Mouse (Mus musculus) megakaryocyte, embryonic 14.5 days (primary cell): ENCODE results near the gene Tmem238. TPM values are rescaled to one million over a fixed set of nuclear protein-coding genes. Genes with fewer than 3 reads are reported as not detected.
A peak's percentile ranks its signal among the peaks of the same experiment; 100 is the strongest.
"Not testable (repeated sequence)": the region's sequence is repeated elsewhere in the genome, so short reads cannot be mapped to it uniquely, and the experiment has no call there.

Experiments used
- H3K27me3 ChIP-seq: replicated peaks from 2 replicates; pipeline ENCODE3; 2012; ENCODE audit warnings: inconsistent platforms
- H3K36me3 ChIP-seq: replicated peaks from 2 replicates; pipeline ENCODE3; 2012; ENCODE audit warnings: low read length, inconsistent platforms, mixed read lengths
- H3K4me1 ChIP-seq: 2 replicates; pipeline ENCODE4 v1.6.1; 2012; ENCODE audit warnings: inconsistent platforms
- H3K4me3 ChIP-seq: replicated peaks from 2 replicates; pipeline ENCODE3; 2012; ENCODE audit warnings: moderate library complexity, mild to moderate bottlenecking, inconsistent platforms
- H3K9me3 ChIP-seq: 2 replicates; pipeline ENCODE4 v1.6.1; 2012; ENCODE audit warnings: inconsistent platforms
- FLI1 ChIP-seq: IDR thresholded peaks from 2 replicates; pipeline ENCODE4 v1.6.1; 2012; ENCODE audit warnings: low read length, inconsistent platforms, mixed read lengths
- GATA1 ChIP-seq: IDR thresholded peaks from 3 replicates; pipeline ENCODE4 v1.6.1; 2012; ENCODE audit warnings: mixed read lengths, low read length, inconsistent platforms, borderline replicate concordance
- polyA plus RNA-seq: library from polyadenylated mRNA; stranded (reverse); fragments of >175 nt; gene quantifications from 2 replicates; pipeline ENCODE4 v1.2.3, GENCODE M21; 2012; ENCODE audit warnings: low replicate concordance; ENCODE audit not compliant: insufficient read depth

The Tmem238 gene
- 29.3 and 145 TPM in 2 replicates for polyA plus RNA-seq

- H3K27me3 ChIP-seq: no peaks in the 10 kb centered on the region
- H3K4me1 ChIP-seq: peaks cover 72% of the 10 kb centered on the region
- peaks cover 15% of the 10 kb centered on the region for H3K36me3 ChIP-seq
- H3K9me3 ChIP-seq: no peaks in the 10 kb centered on the region
- TF ChIP-seq FLI1 (no peak), GATA1 (no peak)
- peak within 1 kb of the TSS; percentile 96 for H3K4me3 ChIP-seq
These were observed at the start of gene Tmem238 for GRCm38 (mm10) chr7:4789436-4789935. Gene Tmem238, minus strand, starts transcription at chr7:4789656.

DNA sequence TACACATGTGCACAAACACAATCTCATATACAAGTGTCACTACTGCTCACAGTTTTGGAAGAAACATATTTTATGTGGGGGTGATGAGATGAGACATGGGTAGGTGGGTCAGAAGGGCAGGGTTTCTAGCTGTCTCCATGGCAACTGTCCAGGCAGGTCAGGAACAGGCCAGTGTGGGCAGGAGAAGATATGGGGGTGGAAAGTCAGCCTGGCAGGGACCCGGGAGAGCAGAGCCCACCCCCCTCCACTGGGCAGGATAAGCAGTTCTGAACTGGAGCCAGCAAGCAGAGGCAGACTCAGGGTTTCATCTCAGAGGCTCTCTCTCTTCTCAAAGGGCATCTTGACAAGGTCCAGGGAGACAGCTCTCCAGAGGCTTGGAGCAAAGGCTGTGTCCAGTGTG lies 48.2 kb upstream of the Tmem238 start:
- Histone ChIP-seq H3K36me3 (no peaks in the 10 kb centered on the region), H3K27me3 (peaks cover 85% of the 10 kb centered on the region), H3K9me3 (peaks cover 10% of the 10 kb centered on the region; the same call in 1 of the 2 replicates), H3K4me1 (peaks cover 17% of the 10 kb centered on the region), H3K4me3 (no peak overlapping the region)
- TF ChIP-seq FLI1 (no peak), GATA1 (no peak)

DNA sequence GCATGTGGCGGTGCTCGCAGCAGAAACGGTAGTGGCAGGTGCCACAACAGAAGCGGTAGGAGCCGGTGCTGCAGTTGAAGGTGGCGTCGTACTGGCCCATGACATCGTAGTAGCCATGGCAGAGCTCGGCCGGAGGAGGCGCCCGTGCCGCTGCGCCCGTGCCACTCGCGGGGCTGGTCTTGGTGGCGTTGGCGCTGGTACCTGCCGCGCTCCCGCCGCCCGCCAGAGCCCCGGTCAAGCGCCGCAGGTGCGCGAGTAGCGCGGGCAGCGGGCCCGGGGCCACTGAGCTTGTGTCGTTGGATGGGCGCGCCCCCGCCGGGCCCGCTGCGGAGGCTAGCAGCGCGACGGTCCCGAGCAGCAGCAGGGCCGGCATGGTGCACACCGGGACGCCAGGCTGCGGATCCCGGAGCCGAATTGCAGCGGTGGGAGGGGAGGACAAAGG lies 46.9 kb upstream of the Tmem238 start:
- Histone ChIP-seq H3K9me3 (peaks cover 8% of the 10 kb centered on the region; the same call in 1 of the 2 replicates), H3K36me3 (no peaks in the 10 kb centered on the region), H3K27me3 (peaks cover 80% of the 10 kb centered on the region), H3K4me1 (peaks cover 12% of the 10 kb centered on the region), H3K4me3 (peak overlapping the region; percentile 87)
- TF ChIP-seq GATA1 (no peak), FLI1 (no peak)

- Histone ChIP-seq H3K4me1 (peaks cover 12% of the 10 kb centered on the region), H3K9me3 (peaks cover 8% of the 10 kb centered on the region; the same call in 1 of the 2 replicates), H3K4me3 (peak overlapping the region; percentile 87), H3K27me3 (peaks cover 83% of the 10 kb centered on the region), H3K36me3 (no peaks in the 10 kb centered on the region)
- no peak for TF ChIP-seq FLI1
- TF ChIP-seq GATA1: no peak
These were observed 46.3 kb upstream of the Tmem238 start for GRCm38 (mm10) chr7:4835631-4836327.

DNA sequence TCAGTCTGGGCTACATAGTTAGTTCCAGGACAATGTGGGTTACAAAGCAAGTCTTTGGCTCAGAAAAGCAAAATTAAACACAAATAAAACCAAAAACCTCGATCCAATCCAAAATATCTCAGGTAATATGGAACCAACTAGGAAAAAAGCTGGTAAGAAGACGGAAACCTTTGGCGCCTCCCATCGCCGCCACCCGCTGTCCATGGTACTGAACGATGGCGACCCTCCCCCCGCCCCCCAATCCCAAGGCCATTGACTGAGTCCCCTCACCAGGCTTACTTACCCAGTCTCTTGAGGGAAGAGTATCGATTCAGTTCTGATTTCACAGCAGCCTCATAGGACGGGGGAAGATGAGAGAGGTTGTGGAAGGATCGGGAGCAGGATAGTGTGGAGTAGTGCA lies 41.0 kb upstream of the Tmem238 start:
- no peak overlapping the region for H3K4me3 ChIP-seq
- no peaks in the 10 kb centered on the region for H3K36me3 ChIP-seq
- H3K27me3 ChIP-seq: peaks cover 79% of the 10 kb centered on the region
- H3K4me1 ChIP-seq: peaks cover 10% of the 10 kb centered on the region
- H3K9me3 ChIP-seq: peaks cover 4% of the 10 kb centered on the region; the same call in 1 of the 2 replicates
- TF ChIP-seq FLI1 (no peak), GATA1 (no peak)

DNA sequence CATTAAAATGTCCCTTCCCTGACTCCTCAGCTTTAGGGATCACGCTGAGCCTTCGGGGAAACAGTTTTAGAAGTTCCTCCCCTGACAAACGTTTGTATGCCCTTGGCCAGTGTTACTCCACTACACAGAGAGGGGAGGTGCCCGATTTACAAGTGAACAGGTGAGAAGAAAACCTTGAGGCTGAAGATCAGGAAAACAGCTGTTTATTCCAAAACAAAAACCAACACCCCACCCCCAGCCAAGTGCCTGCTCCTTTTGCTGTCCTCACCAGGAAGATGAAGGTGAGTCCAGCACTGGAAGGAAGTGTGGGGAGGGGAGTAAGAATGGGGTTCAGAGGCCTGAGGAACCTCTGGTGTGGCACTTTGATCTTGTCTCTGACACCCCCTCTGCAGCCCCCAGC lies 35.9 kb upstream of the Tmem238 start:
- no peaks in the 10 kb centered on the region for H3K9me3 ChIP-seq
- H3K4me3 ChIP-seq: no peak overlapping the region
- TF ChIP-seq FLI1 (no peak), GATA1 (no peak)
- peaks cover 60% of the 10 kb centered on the region for H3K27me3 ChIP-seq
- H3K4me1 ChIP-seq: peaks cover 16% of the 10 kb centered on the region
- H3K36me3 ChIP-seq: no peaks in the 10 kb centered on the region

GRCm38 (mm10) chr7:4822162-4822907 lies 32.9 kb upstream of the Tmem238 start:
- Histone ChIP-seq H3K27me3 (peaks cover 37% of the 10 kb centered on the region), H3K9me3 (no peaks in the 10 kb centered on the region), H3K4me1 (peaks cover 23% of the 10 kb centered on the region), H3K4me3 (no peak overlapping the region), H3K36me3 (no peaks in the 10 kb centered on the region)
- TF ChIP-seq FLI1 (no peak), GATA1 (no peak)

DNA sequence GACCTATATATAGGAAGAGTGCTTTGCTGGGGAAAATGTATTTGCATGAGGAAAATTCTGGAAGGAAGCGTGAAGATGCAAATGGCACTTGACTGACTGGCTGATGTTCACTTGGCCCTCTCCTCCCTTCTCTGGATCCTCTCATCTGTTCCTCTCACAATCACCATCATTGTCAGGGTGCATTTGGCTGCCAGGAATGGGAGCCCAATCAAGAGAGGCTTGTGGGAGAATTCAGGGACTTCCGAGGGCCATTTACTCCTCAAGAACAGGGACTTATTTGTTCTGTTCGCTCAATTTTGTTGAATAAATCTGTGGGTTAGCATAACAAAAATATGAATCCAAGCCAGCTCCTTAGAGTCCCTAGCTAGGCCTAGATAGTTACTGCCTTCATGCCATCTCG lies 32.2 kb upstream of the Tmem238 start:
- Histone ChIP-seq H3K9me3 (no peaks in the 10 kb centered on the region), H3K4me3 (no peak overlapping the region), H3K27me3 (peaks cover 32% of the 10 kb centered on the region), H3K36me3 (no peaks in the 10 kb centered on the region), H3K4me1 (peaks cover 22% of the 10 kb centered on the region)
- no peak for TF ChIP-seq GATA1
- no peak for TF ChIP-seq FLI1

DNA sequence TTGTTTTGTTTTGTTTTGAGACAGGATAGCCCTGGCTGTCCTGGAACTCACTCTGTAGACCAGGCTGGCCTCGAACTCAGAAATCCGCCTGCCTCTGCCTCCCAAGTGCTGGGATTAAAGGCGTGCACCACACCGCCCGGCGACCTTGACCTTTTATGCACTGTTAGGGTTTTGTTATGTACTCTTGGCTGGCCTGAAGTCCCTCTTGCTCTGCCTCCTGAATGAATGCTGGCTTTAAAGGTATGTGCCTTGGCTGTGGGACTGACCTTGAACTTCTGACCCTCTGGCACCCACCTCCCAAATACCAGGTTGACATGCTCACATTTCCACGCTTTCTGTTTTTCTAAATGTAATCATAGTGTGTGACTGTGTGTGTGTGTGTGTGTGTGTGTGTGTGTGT lies 31.5 kb upstream of the Tmem238 start:
- H3K9me3 ChIP-seq, H3K36me3 ChIP-seq, H3K4me3 ChIP-seq: not testable (repeated sequence)
- H3K4me1 ChIP-seq: peaks cover 19% of the 10 kb centered on the region
- H3K27me3 ChIP-seq: peaks cover 27% of the 10 kb centered on the region

DNA sequence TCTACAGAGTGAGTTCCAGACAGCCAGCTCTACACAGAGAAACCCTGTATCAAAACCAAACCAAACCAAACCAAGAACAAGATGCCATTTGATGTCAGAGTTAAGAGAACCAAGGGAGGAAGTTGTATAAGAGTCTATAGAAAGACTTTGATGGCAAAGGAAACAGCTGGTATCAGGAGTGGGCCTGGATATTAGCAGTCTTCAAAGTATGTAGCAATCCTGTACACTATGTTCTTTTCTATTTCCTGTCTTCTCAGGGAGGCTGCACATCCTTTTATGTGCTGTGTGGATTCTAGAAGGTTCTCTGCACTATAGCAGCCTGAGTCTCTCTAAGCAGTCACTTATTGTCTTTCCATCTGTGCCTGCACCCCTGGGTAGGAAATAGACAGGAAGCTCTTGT lies 27.1 kb upstream of the Tmem238 start:
- Histone ChIP-seq H3K4me3 (no peak overlapping the region), H3K36me3 (peaks cover 15% of the 10 kb centered on the region), H3K9me3 (peaks cover 6% of the 10 kb centered on the region), H3K4me1 (peaks cover 18% of the 10 kb centered on the region), H3K27me3 (peaks cover 4% of the 10 kb centered on the region)
- TF ChIP-seq GATA1 (no peak), FLI1 (no peak)
